Mouse (Mus musculus) ES-Bruce4 (cell line): ENCODE results near the gene St6gal1. TPM values are rescaled to one million over a fixed set of nuclear protein-coding genes. Genes with fewer than 3 reads are reported as not detected.

ENCODE experiments used
- H3K27ac ChIP-seq: 2 replicates; pipeline ENCODE4 v1.5.1; 2012; ENCODE audit warnings: low read length, inconsistent platforms; ENCODE audit not compliant: insufficient read depth
- H3K27me3 ChIP-seq: 2 replicates; pipeline ENCODE4 v1.6.1; 2012; ENCODE audit warnings: mild to moderate bottlenecking, low read length, inconsistent platforms; ENCODE audit not compliant: control insufficient read depth, poor library complexity, insufficient read depth, severe bottlenecking
- H3K36me3 ChIP-seq: 2 replicates; pipeline ENCODE4 v1.6.1; 2012; ENCODE audit warnings: inconsistent platforms, mild to moderate bottlenecking, low read length, moderate library complexity; ENCODE audit not compliant: control insufficient read depth, poor library complexity, insufficient read depth, severe bottlenecking
- H3K4me1 ChIP-seq: one replicate; pipeline ENCODE4 v1.8.1; 2011; ENCODE audit warnings: low read length; ENCODE audit not compliant: control insufficient read depth, insufficient read depth
- H3K4me3 ChIP-seq: 2 replicates; pipeline ENCODE4 v1.5.1; 2011; ENCODE audit warnings: low read depth, mild to moderate bottlenecking, low read length
- H3K9ac ChIP-seq: 2 replicates; pipeline ENCODE4 v1.6.1; 2012; ENCODE audit warnings: low read depth, mild to moderate bottlenecking, inconsistent platforms; ENCODE audit not compliant: poor library complexity, severe bottlenecking
- H3K9me3 ChIP-seq: replicated peaks from 2 replicates; pipeline ENCODE4 v1.6.1; 2012; ENCODE audit warnings: mild to moderate bottlenecking, low read length, inconsistent platforms; ENCODE audit not compliant: control insufficient read depth, poor library complexity, insufficient read depth, severe bottlenecking
- CTCF ChIP-seq: IDR thresholded peaks from one replicate; pipeline ENCODE4 v1.8.1; 2011; ENCODE audit warnings: low read depth, low read length
- EP300 ChIP-seq: IDR thresholded peaks from 2 replicates; pipeline ENCODE4 v1.6.1; 2011; ENCODE audit warnings: low read depth, low read length; ENCODE audit not compliant: insufficient read depth
- POLR2A ChIP-seq: IDR thresholded peaks from one replicate; pipeline ENCODE4 v1.8.1; 2011; ENCODE audit warnings: low read length; ENCODE audit not compliant: insufficient read depth
- polyA plus RNA-seq: library from polyadenylated mRNA; stranded (reverse); fragments of >200 nt; gene quantifications from 2 replicates; pipeline ENCODE4 v1.2.4, GENCODE M21; 2011; ENCODE audit warnings: low read depth; ENCODE audit not compliant: missing spikeins, insufficient read depth, insufficient read length

St6gal1 gene
- polyA plus RNA-seq, 1 experiment, result 14.0 TPM

DNA sequence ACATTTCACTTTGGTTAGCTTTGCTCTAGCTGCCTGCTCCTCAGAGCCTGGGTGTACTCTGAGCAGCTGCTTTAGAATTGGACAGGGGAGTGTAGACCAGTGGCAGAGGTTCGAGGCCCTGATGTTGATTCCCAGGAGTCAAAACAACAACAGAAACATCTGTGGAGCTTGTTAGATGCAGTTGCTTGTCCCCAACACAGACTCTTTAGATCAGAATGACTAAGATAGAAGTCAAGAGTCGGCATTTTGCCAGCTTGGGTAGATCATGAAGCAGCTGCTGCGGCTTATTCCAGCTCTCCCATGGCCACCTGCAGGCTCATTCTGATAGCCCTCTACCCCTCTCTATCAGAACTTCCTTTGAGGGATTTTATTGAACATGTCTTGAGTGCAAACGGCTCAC is 84.5 kb downstream of the St6gal1 start:
- Histone ChIP-seq H3K4me1 (no peaks in the 10 kb centered on the region), H3K9me3 (no peaks in the 10 kb centered on the region), H3K9ac (no peak overlapping the region), H3K27ac (no peak overlapping the region), H3K4me3 (no peak overlapping the region), H3K36me3 (no peaks in the 10 kb centered on the region), H3K27me3 (no peaks in the 10 kb centered on the region)
- TF ChIP-seq EP300, result no peak
- TF ChIP-seq POLR2A, result no peak
- TF ChIP-seq CTCF, result no peak

- Histone ChIP-seq H3K36me3 (no peaks in the 10 kb centered on the region), H3K4me1 (no peaks in the 10 kb centered on the region), H3K27ac (no peak overlapping the region), H3K9ac (no peak overlapping the region), H3K4me3 (no peak overlapping the region), H3K9me3 (no peaks in the 10 kb centered on the region; the same call in 1 of the 2 replicates), H3K27me3 (no peaks in the 10 kb centered on the region)
- TF ChIP-seq POLR2A (no peak), CTCF (no peak), EP300 (no peak)
These were observed 88.1 kb downstream of the St6gal1 start for GRCm38 (mm10) chr16:23312604-23313003.

GRCm38 (mm10) chr16:23314790-23315189 is 90.2 kb downstream of the St6gal1 start:
- H3K27me3 ChIP-seq, result no peaks in the 10 kb centered on the region
- H3K4me1 ChIP-seq, result no peaks in the 10 kb centered on the region
- no peak overlapping the region for H3K27ac ChIP-seq
- no peak for TF ChIP-seq POLR2A
- no peak for TF ChIP-seq EP300
- no peak for TF ChIP-seq CTCF
- H3K4me3 ChIP-seq, result no peak overlapping the region
- H3K36me3 ChIP-seq, result no peaks in the 10 kb centered on the region
- H3K9me3 ChIP-seq, result no peaks in the 10 kb centered on the region; the same call in 1 of the 2 replicates
- no peak overlapping the region for H3K9ac ChIP-seq

- Histone ChIP-seq H3K27ac (no peak overlapping the region), H3K4me1 (no peaks in the 10 kb centered on the region), H3K36me3 (no peaks in the 10 kb centered on the region), H3K27me3 (no peaks in the 10 kb centered on the region), H3K9ac (no peak overlapping the region), H3K4me3 (no peak overlapping the region), H3K9me3 (no peaks in the 10 kb centered on the region; the same call in 1 of the 2 replicates)
- no peak for TF ChIP-seq CTCF
- TF ChIP-seq EP300, result no peak
- no peak for TF ChIP-seq POLR2A
These were observed 93.0 kb downstream of the St6gal1 start for GRCm38 (mm10) chr16:23317411-23318047.

DNA sequence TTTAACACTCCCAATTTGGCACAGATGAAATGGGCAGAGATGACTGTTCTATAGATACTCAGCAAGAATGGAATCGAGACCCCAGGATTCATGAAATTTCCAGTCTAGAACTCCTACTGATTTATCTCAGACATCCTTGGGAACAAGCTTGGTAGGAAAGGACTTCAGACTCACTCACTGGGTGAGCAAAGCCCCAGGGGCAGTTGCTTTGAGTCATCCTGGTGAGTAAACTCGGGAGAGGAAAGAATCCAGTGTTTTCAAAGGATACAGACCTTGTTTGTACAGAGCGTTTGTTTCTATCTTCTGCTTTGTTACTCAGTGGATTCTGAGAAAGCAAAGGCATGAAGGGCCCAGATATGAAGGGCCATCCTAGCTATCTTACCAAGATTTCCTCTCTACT is 95.5 kb downstream of the St6gal1 start:
- no peak overlapping the region for H3K27ac ChIP-seq
- no peak overlapping the region for H3K4me3 ChIP-seq
- no peak overlapping the region for H3K9ac ChIP-seq
- H3K27me3 ChIP-seq, result no peaks in the 10 kb centered on the region
- no peaks in the 10 kb centered on the region; the same call in 1 of the 2 replicates for H3K9me3 ChIP-seq
- H3K36me3 ChIP-seq, result no peaks in the 10 kb centered on the region
- TF ChIP-seq EP300 (no peak), POLR2A (no peak), CTCF (no peak)
- H3K4me1 ChIP-seq, result no peaks in the 10 kb centered on the region

DNA sequence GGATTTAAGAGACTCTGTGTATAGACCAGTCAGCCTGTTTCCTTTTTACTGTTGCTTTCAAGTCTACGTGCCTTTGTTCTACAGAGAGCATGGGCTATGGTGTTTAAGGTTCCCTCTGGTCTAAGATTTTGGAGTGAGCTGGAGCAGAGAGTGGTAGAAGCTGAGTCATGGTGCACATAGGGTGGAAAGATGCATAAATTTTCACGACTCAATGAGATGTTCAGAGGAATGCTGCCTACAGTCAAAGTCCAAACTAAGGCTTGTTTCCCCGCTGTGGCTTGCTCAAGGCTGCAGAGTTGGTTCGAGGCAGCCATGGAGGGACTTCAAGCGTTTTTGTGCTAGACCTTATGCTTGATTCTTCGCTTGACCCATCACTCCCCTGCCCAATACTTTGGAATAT is 96.0 kb downstream of the St6gal1 start:
- Histone ChIP-seq H3K9ac (no peak overlapping the region), H3K36me3 (no peaks in the 10 kb centered on the region), H3K9me3 (no peaks in the 10 kb centered on the region; the same call in 1 of the 2 replicates), H3K4me1 (peaks cover 2% of the 10 kb centered on the region), H3K27me3 (no peaks in the 10 kb centered on the region), H3K27ac (no peak overlapping the region), H3K4me3 (no peak overlapping the region)
- TF ChIP-seq POLR2A (no peak), CTCF (no peak), EP300 (no peak)
